In genomic region chr5:38787851-38788520, GRCm38 (mm10) we compare ENCODE assay signal across 8 mouse cellular contexts.
DNase-seq lines count a peak whose midpoint lies in the region; ATAC-seq and TF ChIP-seq lines count a peak whose summit lies in the region.

No protein-coding gene starts in this region.

- no peaks in the 10 kb centered on the region for H3K27me3 ChIP-seq in forebrain, embryonic 13.5 days
- no peaks in the 10 kb centered on the region for H3K27me3 ChIP-seq in forebrain, embryonic 12.5 days
- no peaks in the 10 kb centered on the region for H3K27me3 ChIP-seq in limb, embryonic 14.5 days (ENCODE audit: control insufficient read depth, insufficient read depth, low read length)

- peak; percentile 64 for ATAC-seq in forebrain, embryonic 13.5 days
- no peak for ATAC-seq in forebrain, embryonic 12.5 days (ENCODE audit: low FRiP score)
- ATAC-seq in limb, embryonic 14.5 days (ENCODE audit: low FRiP score, low read depth), result no peak

- no peak for TF ChIP-seq POLR2A in limb, embryonic 14.5 days (IDR thresholded peaks at IDR 0.05; ENCODE audit: borderline replicate concordance, extremely low read depth, insufficient read depth, insufficient read length)

- no peak overlapping the region for H3K4me3 ChIP-seq in forebrain, embryonic 13.5 days
- no peak overlapping the region for H3K4me3 ChIP-seq in forebrain, embryonic 12.5 days (replicated peaks)
- H3K4me3 ChIP-seq in limb, embryonic 14.5 days (replicated peaks; ENCODE audit: low read length), result no peak overlapping the region

- H3K9me3 ChIP-seq in forebrain, embryonic 13.5 days (replicated peaks), result no peaks in the 10 kb centered on the region
- no peaks in the 10 kb centered on the region for H3K9me3 ChIP-seq in forebrain, embryonic 12.5 days
- no peaks in the 10 kb centered on the region for H3K9me3 ChIP-seq in limb, embryonic 14.5 days (ENCODE audit: control insufficient read depth, low read length)

- no peak overlapping the region for H3K27ac ChIP-seq in forebrain, embryonic 13.5 days
- H3K27ac ChIP-seq in forebrain, embryonic 12.5 days, result no peak overlapping the region
- no peak overlapping the region for H3K27ac ChIP-seq in limb, embryonic 14.5 days (replicated peaks; ENCODE audit: low read depth, low read length)

- peaks cover 18% of the 10 kb centered on the region for H3K4me1 ChIP-seq in forebrain, embryonic 13.5 days
- H3K4me1 ChIP-seq in forebrain, embryonic 12.5 days, result peaks cover 17% of the 10 kb centered on the region
- peaks cover 21% of the 10 kb centered on the region for H3K4me1 ChIP-seq in limb, embryonic 14.5 days (ENCODE audit: control insufficient read depth, insufficient read depth, low read length)

- no peaks in the 10 kb centered on the region for H3K36me3 ChIP-seq in forebrain, embryonic 13.5 days (ENCODE audit: poor library complexity, severe bottlenecking)
- no peaks in the 10 kb centered on the region for H3K36me3 ChIP-seq in forebrain, embryonic 12.5 days (replicated peaks)
- H3K36me3 ChIP-seq in limb, embryonic 14.5 days (ENCODE audit: control insufficient read depth, insufficient read depth, low read length), result no peaks in the 10 kb centered on the region

- H3K9ac ChIP-seq in forebrain, embryonic 13.5 days, result peak overlapping the region; percentile 1; the same call in 1 of the 2 replicates
- H3K9ac ChIP-seq in forebrain, embryonic 12.5 days, result no peak overlapping the region
- H3K9ac ChIP-seq in limb, embryonic 14.5 days (ENCODE audit: low read depth, low read length, severe bottlenecking), result no peak overlapping the region

- peak overlapping the region; percentile 21 for H3K4me2 ChIP-seq in forebrain, embryonic 13.5 days
- no peak overlapping the region for H3K4me2 ChIP-seq in forebrain, embryonic 12.5 days
- H3K4me2 ChIP-seq in limb, embryonic 14.5 days (replicated peaks; ENCODE audit: low read depth, low read length, severe bottlenecking), result 0 out of 2 replicates have a peak overlapping the region, but pooled peaks have one; percentile 9

- WGBS in forebrain, embryonic 13.5 days, result 41% methylated on average over 15 of the region's 15 CpGs
- 55% methylated on average over 15 of the region's 15 CpGs for WGBS in forebrain, embryonic 12.5 days
- WGBS in limb, embryonic 14.5 days, result 26% methylated on average over 15 of the region's 15 CpGs

- peak; percentile 63 for DNase-seq in brain, adult 2 months (ENCODE audit: low read depth, low spot score)
- peak; percentile 31 for DNase-seq in heart, postnatal 4 days
- no peak for DNase-seq in limb, embryonic 14.5 days (ENCODE audit: low spot score)
- DNase-seq in MN1 (ENCODE audit: low spot score), result no peak
- no peak for DNase-seq in kidney, adult 8-10 months
- no peak for DNase-seq in ovary, postnatal 10 days (ENCODE audit: low spot score)

Comparison
In these comparisons a context has a peak if more than half of its experiments do, and no peak if none do; other contexts are left out.
1. DNase-seq: peak in brain, adult 2 months (single experiment) and heart, postnatal 4 days (single experiment); none in limb, embryonic 14.5 days (single experiment), MN1 (single experiment), kidney, adult 8-10 months (0 of 2) and ovary, postnatal 10 days (single experiment).